18 mouse cellular contexts compared by ENCODE assay signal in the genomic region with DNA sequence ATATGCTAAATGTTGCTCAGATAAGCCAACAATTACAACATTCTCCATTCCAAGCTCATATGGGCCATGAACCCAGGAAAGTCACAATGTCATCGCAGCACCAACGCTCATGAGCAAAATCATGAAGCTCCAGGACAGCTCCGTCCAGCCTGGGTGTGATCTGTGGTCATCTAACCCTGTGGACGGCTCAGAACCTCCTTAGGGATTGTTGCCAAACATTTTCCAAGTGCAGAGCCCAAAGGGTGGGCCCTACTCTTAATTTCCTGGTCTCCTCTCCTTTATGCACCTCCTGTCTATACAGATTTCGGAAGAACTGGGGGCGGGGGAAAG. TPM values are rescaled to one million over a fixed set of nuclear protein-coding genes. Genes with fewer than 3 reads are reported as not detected.
"Had no signal": no experiment of that assay in that cellular context is flagged by ENCODE, and none has a peak within 500 bp of the region (broad histone marks: within the 10 kb centered on the region; RNA-seq: fewer than 3 reads in every experiment).

No protein-coding gene starts in this region.

- H3K27ac ChIP-seq: intestine, embryonic 15.5 days; limb, embryonic 12.5 days; limb, embryonic 15.5 days; liver, embryonic 14.5 days had no signal

- H3K9me3 ChIP-seq: intestine, embryonic 15.5 days; limb, embryonic 12.5 days; limb, embryonic 15.5 days had no signal

- H3K4me1 ChIP-seq: intestine, embryonic 15.5 days had no signal

- H3K4me2 ChIP-seq: intestine, embryonic 15.5 days; limb, embryonic 12.5 days; limb, embryonic 15.5 days; liver, embryonic 11.5 days; midbrain, embryonic 11.5 days had no signal

- ATAC-seq: intestine, embryonic 15.5 days had no signal

- DNase-seq: kidney, adult 11 months; kidney, adult 8-10 months; kidney, postnatal 4 days; left cerebral cortex, postnatal 4 days; liver, postnatal 0 days; midbrain, embryonic 14.5 days; right cerebral cortex, adult 18-20 months; right cerebral cortex, postnatal 14 days; right cerebral cortex, postnatal 4 days; thymus, adult 18-20 months; thymus, postnatal 36 days had no signal

- H3K36me3 ChIP-seq: intestine, embryonic 15.5 days; limb, embryonic 12.5 days; limb, embryonic 15.5 days had no signal

- H3K27me3 ChIP-seq: intestine, embryonic 15.5 days; limb, embryonic 12.5 days; limb, embryonic 15.5 days had no signal

- H3K4me3 ChIP-seq: intestine, embryonic 15.5 days; limb, embryonic 12.5 days; limb, embryonic 15.5 days had no signal

- H3K9ac ChIP-seq: intestine, embryonic 15.5 days; limb, embryonic 12.5 days; limb, embryonic 15.5 days; liver, embryonic 14.5 days; liver, postnatal 0 days had no signal

RNA-seq across cellular contexts. Expression of a gene that starts 32.0 kb away (rescaled TPM):
- total RNA-seq: megakaryocyte-erythroid progenitor cell, adult 5-6 weeks had no signal
